Mouse (Mus musculus): ENCODE measurements around the gene Fam76b.

GRCm38 (mm10) chr9:13820774-13821173, 6.7 kb upstream of the Fam76b start:
- TF ChIP-seq POLR2A (IDR thresholded peaks at IDR 0.05; ENCODE audit: insufficient read length, low read depth) (no peak), MYOD1 (IDR thresholded peaks at IDR 0.05; ENCODE audit: control insufficient read depth in 1 of 3, insufficient read length in 2 of 3, low read depth in 2 of 3) (no peak), REST (IDR thresholded peaks at IDR 0.05; ENCODE audit: insufficient read depth, insufficient read length) (no peak), TCF3 (IDR thresholded peaks at IDR 0.05; ENCODE audit: insufficient read length, low read depth) (no peak), MYOG (IDR thresholded peaks at IDR 0.05; ENCODE audit: control insufficient read depth in 1 of 3, insufficient read depth in 1 of 3, insufficient read length in 2 of 3, low read depth in 2 of 3) (no peak), MAX (IDR thresholded peaks at IDR 0.05; ENCODE audit: low read depth) (no peak), USF1 (IDR thresholded peaks at IDR 0.05; ENCODE audit: low read depth) (no peak)
